Mouse (Mus musculus) midbrain, embryonic 14.5 days (tissue): ENCODE measurements around the gene Gfer. TPM values are rescaled to one million over a fixed set of nuclear protein-coding genes. Genes with fewer than 3 reads are reported as not detected.

Experiments used
- ATAC-seq: fragments of 200-750 bp; cut with Nextera tagmentation; 2 replicates; pipeline ENCODE4 v1.8.0; 2017; ENCODE audit warnings: moderate number of reproducible peaks, moderate library complexity; ENCODE audit not compliant: low FRiP score, low TSS enrichment
- DNase-seq: peaks from one replicate; pipeline ENCODE4 v3.0.0-alpha.2; 2015
- H3K27ac ChIP-seq: fragments of 300-500 bp; sonication (generic); replicated peaks from 2 replicates; pipeline ENCODE4 v1.5.1; 2014; ENCODE audit warnings: mild to moderate bottlenecking, low read depth, low read length, moderate library complexity
- H3K27me3 ChIP-seq: fragments of 300-500 bp; sonication (generic); 2 replicates; pipeline ENCODE4 v1.6.1; 2014; ENCODE audit warnings: low read length, control low read depth, mixed read lengths; ENCODE audit not compliant: control insufficient read depth, insufficient read depth
- H3K36me3 ChIP-seq: fragments of 300-500 bp; sonication (generic); 2 replicates; pipeline ENCODE4 v1.6.1; 2014; ENCODE audit warnings: low read length, control low read depth; ENCODE audit not compliant: control insufficient read depth, insufficient read depth
- H3K4me1 ChIP-seq: fragments of 300-500 bp; sonication (generic); 2 replicates; pipeline ENCODE4 v1.6.1; 2014; ENCODE audit warnings: mild to moderate bottlenecking, antibody characterized with exemption, low read length, control low read depth; ENCODE audit not compliant: control insufficient read depth, insufficient read depth
- H3K4me2 ChIP-seq: fragments of 300-500 bp; sonication (generic); 2 replicates; pipeline ENCODE4 v1.6.1; 2014; ENCODE audit warnings: mild to moderate bottlenecking, low read length, moderate library complexity
- H3K4me3 ChIP-seq: fragments of 300-500 bp; sonication (generic); replicated peaks from 2 replicates; pipeline ENCODE4 v1.5.1; 2014; ENCODE audit warnings: low read depth, low read length
- H3K9ac ChIP-seq: fragments of 300-500 bp; sonication (generic); replicated peaks from 2 replicates; pipeline ENCODE4 v1.6.1; 2014; ENCODE audit warnings: mild to moderate bottlenecking, low read length, moderate library complexity
- H3K9me3 ChIP-seq: fragments of 300-500 bp; sonication (generic); 2 replicates; pipeline ENCODE4 v1.6.1; 2016; ENCODE audit warnings: low read length, control low read depth, mixed read lengths; ENCODE audit not compliant: control insufficient read depth
- WGBS: fragments of 180-500 bp; shearing (Covaris S2); extraction: QIAGEN DNeasy Blood & Tissue Kit; methylation state at CpG from one replicate; pipeline ENCODE4 v1.1.7; 2014; 5-methylcytosine and 5-hydroxymethylcytosine counted together
- polyA plus RNA-seq: library from polyadenylated mRNA; unstranded; fragments of >200 nt; fragmentation: Nextera tagmentation; extraction: Ambion mirVana; gene quantifications from 2 replicates; pipeline ENCODE4 v1.2.1, GENCODE M21; 2014

The Gfer gene
- polyA plus RNA-seq, 1 experiment from 2014 or later = 35.9 TPM

- H3K9me3 ChIP-seq = no peaks in the 10 kb centered on the region
- H3K4me1 ChIP-seq = no peaks in the 10 kb centered on the region
- no peak overlapping the region for H3K4me3 ChIP-seq
- H3K27me3 ChIP-seq = no peaks in the 10 kb centered on the region
- H3K9ac ChIP-seq = no peak overlapping the region
- H3K4me2 ChIP-seq = no peak overlapping the region
- H3K36me3 ChIP-seq = no peaks in the 10 kb centered on the region; the same call in 1 of the 2 replicates
- 0 out of 2 replicates have a peak overlapping the region, but pooled peaks have one; percentile 26 for H3K27ac ChIP-seq
- 55% methylated on average over 7 of the region's 7 CpGs for WGBS
- DNase-seq (no peak), ATAC-seq (no peak)
Observed at GRCm38 (mm10) chr17:24644030-24644715, 51.8 kb downstream of the Gfer start.

Other genes with a start within 250 kb of the Gfer start
- 22.7 and 22.8 TPM in 2 replicates for gene E4f1, start 225.8 kb downstream of the Gfer start, polyA plus RNA-seq
- 60.5 and 62.7 TPM in 2 replicates for gene Pgp, start 225.8 kb downstream of the Gfer start, polyA plus RNA-seq
- gene Bricd5, start 222.3 kb downstream of the Gfer start, polyA plus RNA-seq = 0.45 TPM in 1 of 2 replicates, not detected in the other
- 36.2 and 43.0 TPM in 2 replicates for gene Mlst8, start 217.1 kb downstream of the Gfer start, polyA plus RNA-seq
- 34.8 and 37.5 TPM in 2 replicates for gene Caskin1, start 207.6 kb downstream of the Gfer start, polyA plus RNA-seq
- 86.2 and 90.8 TPM in 2 replicates for gene Traf7, start 168.2 kb downstream of the Gfer start, polyA plus RNA-seq
- gene Rab26, start 161.9 kb downstream of the Gfer start, polyA plus RNA-seq = 4.9 and 6.5 TPM in 2 replicates
- gene Pkd1, start 146.3 kb downstream of the Gfer start, polyA plus RNA-seq = 18.0 and 28.3 TPM in 2 replicates
- gene Tsc2, start 63.5 kb downstream of the Gfer start, polyA plus RNA-seq = 79.5 and 89.5 TPM in 2 replicates
- 6.5 and 8.9 TPM in 2 replicates for gene Nthl1, start 63.5 kb downstream of the Gfer start, polyA plus RNA-seq
- gene Slc9a3r2, start 45.8 kb downstream of the Gfer start, polyA plus RNA-seq = 36.7 and 39.2 TPM in 2 replicates
- gene Npw, start 37.7 kb downstream of the Gfer start, polyA plus RNA-seq = not detected in 2 replicates
- 22.8 and 24.5 TPM in 2 replicates for gene Zfp598, start 26.5 kb downstream of the Gfer start, polyA plus RNA-seq
- 147 and 169 TPM in 2 replicates for gene Syngr3, start 6.2 kb downstream of the Gfer start, polyA plus RNA-seq
- 1.8 and 1.9 TPM in 2 replicates for gene Noxo1, start 78 bp upstream of the Gfer start, polyA plus RNA-seq
- 68.0 and 73.0 TPM in 2 replicates for gene Tbl3, start 11.5 kb upstream of the Gfer start, polyA plus RNA-seq
- gene Rnf151, start 21.9 kb upstream of the Gfer start, polyA plus RNA-seq = 0.32 TPM in 1 of 2 replicates, not detected in the other
- 814 and 824 TPM in 2 replicates for gene Rps2, start 22.0 kb upstream of the Gfer start, polyA plus RNA-seq
- gene Ndufb10, start 28.3 kb upstream of the Gfer start, polyA plus RNA-seq = 282 and 319 TPM in 2 replicates
- gene Rpl3l, start 31.7 kb upstream of the Gfer start, polyA plus RNA-seq = not detected in 2 replicates
- 19.7 and 20.1 TPM in 2 replicates for gene Msrb1, start 40.5 kb upstream of the Gfer start, polyA plus RNA-seq
- gene Hs3st6, start 56.8 kb upstream of the Gfer start, polyA plus RNA-seq = not detected in 2 replicates
- gene Meiob, start 108.1 kb upstream of the Gfer start, polyA plus RNA-seq = not detected in 2 replicates
- 55.4 and 71.0 TPM in 2 replicates for gene Hagh, start 144.0 kb upstream of the Gfer start, polyA plus RNA-seq
- gene Fahd1, start 154.2 kb upstream of the Gfer start, polyA plus RNA-seq = 18.0 and 18.9 TPM in 2 replicates
- gene Igfals, start 169.8 kb upstream of the Gfer start, polyA plus RNA-seq = 0.18 TPM in 1 of 2 replicates, not detected in the other
- gene Nubp2, start 190.2 kb upstream of the Gfer start, polyA plus RNA-seq = 70.4 and 73.3 TPM in 2 replicates
- gene Spsb3, start 190.5 kb upstream of the Gfer start, polyA plus RNA-seq = 77.3 and 93.2 TPM in 2 replicates
- gene Eme2, start 198.9 kb upstream of the Gfer start, polyA plus RNA-seq = 21.6 and 26.9 TPM in 2 replicates
- gene Mrps34, start 199.0 kb upstream of the Gfer start, polyA plus RNA-seq = 74.7 and 86.7 TPM in 2 replicates
- gene Nme3, start 200.3 kb upstream of the Gfer start, polyA plus RNA-seq = 77.4 and 112 TPM in 2 replicates
- gene Mapk8ip3, start 240.8 kb upstream of the Gfer start, polyA plus RNA-seq = 83.3 and 86.1 TPM in 2 replicates